Mouse (Mus musculus) intestine, embryonic 16.5 days (tissue): Measurements from ENCODE around the gene Csnk2b. TPM values are rescaled to one million over a fixed set of nuclear protein-coding genes. Genes with fewer than 3 reads are reported as not detected.

Experiments used
- ATAC-seq: fragments of 200-750 bp; cut with Nextera tagmentation; 2 replicates; pipeline ENCODE4 v1.8.0; 2017; ENCODE audit warnings: moderate TSS enrichment, moderate library complexity
- H3K27ac ChIP-seq: fragments of 300-500 bp; sonication (generic); 2 replicates; pipeline ENCODE4 v1.5.1; 2014; ENCODE audit warnings: mild to moderate bottlenecking, low read length
- H3K27me3 ChIP-seq: fragments of 300-500 bp; sonication (generic); replicated peaks from 2 replicates; pipeline ENCODE4 v1.6.1; 2014; ENCODE audit warnings: low read length, control low read depth, mixed read lengths; ENCODE audit not compliant: control insufficient read depth, insufficient read depth
- H3K36me3 ChIP-seq: fragments of 300-500 bp; sonication (generic); 2 replicates; pipeline ENCODE4 v1.6.1; 2014; ENCODE audit warnings: low read length, control low read depth; ENCODE audit not compliant: control insufficient read depth, insufficient read depth
- H3K4me1 ChIP-seq: fragments of 300-500 bp; sonication (generic); 2 replicates; pipeline ENCODE4 v1.6.1; 2014; ENCODE audit warnings: low read length, control low read depth, mixed read lengths; ENCODE audit not compliant: control insufficient read depth, insufficient read depth
- H3K4me2 ChIP-seq: fragments of 300-500 bp; sonication (generic); 2 replicates; pipeline ENCODE4 v1.6.1; 2014; ENCODE audit warnings: low read depth, low read length, control low read depth
- H3K4me3 ChIP-seq: fragments of 300-500 bp; sonication (generic); 2 replicates; pipeline ENCODE4 v1.5.1; 2014; ENCODE audit warnings: mild to moderate bottlenecking, low read length
- H3K9ac ChIP-seq: fragments of 300-500 bp; sonication (generic); 2 replicates; pipeline ENCODE4 v1.6.1; 2014; ENCODE audit warnings: low read depth, low read length
- H3K9me3 ChIP-seq: fragments of 300-500 bp; sonication (generic); 2 replicates; pipeline ENCODE4 v1.6.1; 2016; ENCODE audit warnings: low read length, control low read depth; ENCODE audit not compliant: control insufficient read depth
- WGBS: fragments of 180-500 bp; shearing (Covaris S2); extraction: QIAGEN DNeasy Blood & Tissue Kit; methylation state at CpG from one replicate; pipeline ENCODE4 v1.1.7; 2014; 5-methylcytosine and 5-hydroxymethylcytosine counted together
- polyA plus RNA-seq: library from polyadenylated mRNA; unstranded; fragments of >200 nt; fragmentation: Nextera tagmentation; extraction: Ambion mirVana; gene quantifications from 2 replicates; pipeline ENCODE4 v1.2.1, GENCODE M21; 2015

The Csnk2b gene
- polyA plus RNA-seq, 1 experiment from 2014 or later = 254 TPM

DNA sequence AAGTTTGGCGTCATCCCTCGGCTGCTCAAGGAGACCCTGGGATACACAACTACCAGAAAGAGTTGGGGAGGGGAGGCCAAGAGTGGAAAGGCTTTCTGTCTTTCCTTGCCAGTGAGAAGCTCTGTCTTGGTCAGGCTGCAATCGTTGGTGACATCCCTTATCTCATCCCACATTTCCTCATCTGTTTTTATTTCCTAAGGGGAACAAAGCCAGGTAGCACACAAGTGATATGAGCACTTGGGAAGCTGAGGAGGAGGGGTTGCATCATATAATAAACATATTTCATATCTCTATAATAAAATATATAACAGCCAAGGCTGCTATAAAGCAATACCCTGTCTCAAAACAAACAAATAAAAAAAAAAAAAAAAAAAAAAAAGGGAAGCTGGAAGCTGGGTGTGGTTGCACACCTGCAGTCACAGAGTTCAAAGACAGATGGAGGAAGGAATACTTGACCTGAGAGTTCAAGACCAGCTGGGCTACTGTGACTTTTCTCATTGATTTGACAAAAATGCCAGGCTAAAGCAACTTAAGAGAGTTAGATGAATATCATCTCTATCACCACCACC, 37.8 kb downstream of the Csnk2b start:
- H3K27ac ChIP-seq = no peak overlapping the region
- no peak overlapping the region for H3K9ac ChIP-seq
- no peak overlapping the region for H3K4me2 ChIP-seq
- H3K4me1 ChIP-seq = peaks cover 8% of the 10 kb centered on the region
- no peaks in the 10 kb centered on the region for H3K9me3 ChIP-seq
- H3K4me3 ChIP-seq = no peak overlapping the region
- WGBS = 66% methylated on average over 3 of the region's 3 CpGs
- H3K27me3 ChIP-seq = no peaks in the 10 kb centered on the region
- H3K36me3 ChIP-seq = no peaks in the 10 kb centered on the region
- no peak for ATAC-seq

GRCm38 (mm10) chr17:35082841-35083576, 38.8 kb downstream of the Csnk2b start:
- Histone ChIP-seq H3K4me1 (peaks cover 10% of the 10 kb centered on the region), H3K27me3 (no peaks in the 10 kb centered on the region), H3K4me2 (no peak overlapping the region), H3K9ac (no peak overlapping the region), H3K4me3 (no peak overlapping the region), H3K9me3 (no peaks in the 10 kb centered on the region), H3K36me3 (no peaks in the 10 kb centered on the region), H3K27ac (no peak overlapping the region)
- 85% methylated on average over 16 of the region's 16 CpGs for WGBS
- no peak for ATAC-seq

GRCm38 (mm10) chr17:35080710-35081109, 41.1 kb downstream of the Csnk2b start:
- no peaks in the 10 kb centered on the region for H3K9me3 ChIP-seq
- no peak overlapping the region for H3K4me2 ChIP-seq
- H3K27me3 ChIP-seq = no peaks in the 10 kb centered on the region
- peaks cover 27% of the 10 kb centered on the region for H3K4me1 ChIP-seq
- H3K4me3 ChIP-seq = no peak overlapping the region
- no peaks in the 10 kb centered on the region for H3K36me3 ChIP-seq
- no peak overlapping the region for H3K9ac ChIP-seq
- ATAC-seq = no peak
- no peak overlapping the region for H3K27ac ChIP-seq
- 72% methylated on average over 4 of the region's 4 CpGs for WGBS

- Histone ChIP-seq H3K36me3 (no peaks in the 10 kb centered on the region), H3K4me1 (peaks cover 27% of the 10 kb centered on the region), H3K27ac (peak overlapping the region; percentile 59), H3K4me3 (no peak overlapping the region; the same call in 1 of the 2 replicates), H3K27me3 (no peaks in the 10 kb centered on the region), H3K9me3 (no peaks in the 10 kb centered on the region), H3K9ac (peak overlapping the region; percentile 43; the same call in 1 of the 2 replicates), H3K4me2 (peak overlapping the region; percentile 25; the same call in 1 of the 2 replicates)
- ATAC-seq = peak; percentile 20
- 34% methylated on average over 6 of the region's 6 CpGs for WGBS
Measured at GRCm38 (mm10) chr17:35080248-35080647, 41.6 kb downstream of the Csnk2b start.

- Histone ChIP-seq H3K9me3 (no peaks in the 10 kb centered on the region), H3K27ac (peak overlapping the region; percentile 59), H3K9ac (peak overlapping the region; percentile 43; the same call in 1 of the 2 replicates)
Measured at GRCm38 (mm10) chr17:35079778-35080177, 42.1 kb downstream of the Csnk2b start.

DNA sequence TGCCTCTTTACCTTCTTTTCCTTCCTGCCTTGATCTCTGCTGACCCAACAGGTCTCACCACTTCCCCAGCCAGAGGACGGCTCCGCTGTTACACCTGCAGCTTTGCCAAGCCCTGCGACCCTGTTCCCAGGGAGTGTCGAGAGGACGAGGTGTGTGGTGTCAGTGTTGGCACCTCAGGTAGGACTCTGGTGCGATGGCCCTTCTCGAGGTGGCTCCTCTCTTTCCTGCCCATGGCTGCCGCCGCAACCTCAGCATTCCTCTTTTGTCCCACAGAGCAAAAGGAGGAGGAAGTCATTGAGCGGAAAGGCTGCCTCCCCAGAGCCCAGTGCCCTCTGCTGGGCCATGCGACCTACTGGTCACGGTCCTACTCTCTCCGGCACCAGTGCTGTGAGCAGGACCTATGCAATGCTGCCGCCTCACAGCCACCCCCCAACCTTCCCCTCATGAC, 44.0 kb downstream of the Csnk2b start, which contains the start of gene Ly6g6d:
TSS of gene Ly6g6d (minus strand) at position 280 of the 448 bp plus-strand sequence.
- Histone ChIP-seq H3K4me1 (peaks cover 30% of the 10 kb centered on the region), H3K4me2 (peak within 1 kb of the TSS; percentile 55), H3K27me3 (no peaks in the 10 kb centered on the region), H3K9ac (peak within 1 kb of the TSS; percentile 65), H3K9me3 (no peaks in the 10 kb centered on the region), H3K27ac (peak within 1 kb of the TSS; percentile 74), H3K36me3 (no peaks in the 10 kb centered on the region), H3K4me3 (peak within 1 kb of the TSS; percentile 37)
- WGBS = 8% methylated on average over 14 of the region's 14 CpGs
- ATAC-seq = peak; percentile 67

More at GRCm38 (mm10) chr17:35079778-35080177, 42.1 kb downstream of the Csnk2b start:
- Histone ChIP-seq H3K4me2 (peak overlapping the region; percentile 25; the same call in 1 of the 2 replicates), H3K27me3 (no peaks in the 10 kb centered on the region), H3K36me3 (no peaks in the 10 kb centered on the region), H3K4me3 (no peak overlapping the region; the same call in 1 of the 2 replicates), H3K4me1 (peaks cover 27% of the 10 kb centered on the region)
- ATAC-seq = peak; percentile 85
- 45% methylated on average over 9 of the region's 9 CpGs for WGBS

- H3K36me3 ChIP-seq = no peaks in the 10 kb centered on the region
- H3K27me3 ChIP-seq = no peaks in the 10 kb centered on the region
- H3K9me3 ChIP-seq = no peaks in the 10 kb centered on the region
- 0 out of 2 replicates have a peak, but pooled peaks have one; percentile 3 for ATAC-seq
- peak overlapping the region; percentile 65 for H3K9ac ChIP-seq
- 18% methylated on average over 2 of the region's 2 CpGs for WGBS
- H3K27ac ChIP-seq = peak overlapping the region; percentile 74
- peak overlapping the region; percentile 55 for H3K4me2 ChIP-seq
- H3K4me1 ChIP-seq = peaks cover 30% of the 10 kb centered on the region
- peak overlapping the region; percentile 37 for H3K4me3 ChIP-seq
Measured at GRCm38 (mm10) chr17:35077285-35077684, 44.6 kb downstream of the Csnk2b start.

DNA sequence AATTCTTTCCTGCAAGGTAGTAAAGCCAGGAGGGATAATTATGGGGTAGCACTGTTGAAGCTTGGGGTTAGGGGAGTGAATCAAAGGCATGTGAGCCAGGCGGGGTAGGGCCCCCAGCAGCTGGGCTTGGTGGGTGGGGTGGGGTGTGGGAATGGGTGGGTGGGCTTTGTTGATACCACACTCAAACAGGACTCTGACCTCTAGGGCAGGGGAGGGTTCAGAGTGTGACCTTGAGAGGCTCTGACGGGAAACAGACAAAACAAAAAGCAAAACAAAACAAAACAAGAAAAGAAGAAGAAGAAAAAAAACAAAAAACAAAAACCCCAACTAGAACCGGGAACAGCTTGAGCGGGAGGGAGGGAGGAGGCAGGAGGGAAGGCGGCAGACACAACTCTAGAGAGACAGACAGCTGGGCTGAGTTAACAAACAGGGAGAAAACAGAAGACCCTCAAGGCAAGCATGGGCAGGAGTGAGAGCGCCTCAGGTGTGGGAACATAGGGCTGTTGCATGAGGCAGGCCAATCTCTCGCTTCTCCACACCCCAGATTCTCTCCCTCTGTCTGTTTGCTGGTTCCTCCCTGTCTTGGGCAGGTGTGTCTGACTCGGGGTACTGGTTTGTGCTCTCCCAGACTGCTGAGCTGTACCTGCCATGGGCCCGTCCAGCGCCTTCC, 45.2 kb downstream of the Csnk2b start, which contains the start of gene Ly6g6e:
TSS of gene Ly6g6e (plus strand) at position 396 of the 670 bp plus-strand sequence.
- peak within 1 kb of the TSS; percentile 37 for H3K4me3 ChIP-seq
- H3K9ac ChIP-seq = peak within 1 kb of the TSS; percentile 65

DNA sequence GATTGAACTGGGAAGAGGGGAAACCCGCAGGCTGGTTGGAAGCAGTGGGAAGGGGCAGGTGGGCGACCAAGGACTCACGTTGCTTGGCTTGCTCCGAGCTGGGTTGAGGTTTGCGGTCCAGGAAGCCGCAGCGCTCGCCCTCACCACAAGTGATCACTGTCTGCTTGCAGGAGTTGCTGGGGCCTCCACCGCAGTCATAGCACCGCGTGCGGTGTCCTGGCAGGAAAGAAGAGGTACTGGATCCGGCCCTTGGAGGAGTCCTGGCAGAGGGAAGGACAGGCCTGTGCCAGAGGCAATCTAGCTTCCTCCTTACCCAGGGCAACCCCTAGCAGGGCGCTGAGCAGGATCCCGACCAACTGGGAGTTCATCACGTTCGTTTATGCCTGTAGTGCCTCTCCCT, 47.8 kb downstream of the Csnk2b start:
- ATAC-seq = peak; percentile 19; the same call in 1 of the 2 replicates
- Histone ChIP-seq H3K4me2 (0 out of 2 replicates have a peak overlapping the region, but pooled peaks have one; percentile 5), H3K9ac (peak overlapping the region; percentile 46; the same call in 1 of the 2 replicates), H3K4me1 (peaks cover 24% of the 10 kb centered on the region), H3K27ac (no peak overlapping the region), H3K27me3 (no peaks in the 10 kb centered on the region), H3K9me3 (no peaks in the 10 kb centered on the region), H3K4me3 (peak overlapping the region; percentile 15), H3K36me3 (no peaks in the 10 kb centered on the region)
- WGBS = 38% methylated on average over 17 of the region's 17 CpGs

More for the DNA sequence above, 45.2 kb downstream of the Csnk2b start, which contains the start of gene Ly6g6e:
- no peaks in the 10 kb centered on the region for H3K36me3 ChIP-seq
- no peaks in the 10 kb centered on the region for H3K9me3 ChIP-seq
- no peak for ATAC-seq
- H3K4me1 ChIP-seq = peaks cover 30% of the 10 kb centered on the region
- H3K27ac ChIP-seq = peak within 1 kb of the TSS; percentile 74
- H3K4me2 ChIP-seq = peak within 1 kb of the TSS; percentile 55
- no peaks in the 10 kb centered on the region for H3K27me3 ChIP-seq
- WGBS = 31% methylated on average over 10 of the region's 10 CpGs
